ENCODE assay signal across 9 mouse cellular contexts in the genomic region with DNA sequence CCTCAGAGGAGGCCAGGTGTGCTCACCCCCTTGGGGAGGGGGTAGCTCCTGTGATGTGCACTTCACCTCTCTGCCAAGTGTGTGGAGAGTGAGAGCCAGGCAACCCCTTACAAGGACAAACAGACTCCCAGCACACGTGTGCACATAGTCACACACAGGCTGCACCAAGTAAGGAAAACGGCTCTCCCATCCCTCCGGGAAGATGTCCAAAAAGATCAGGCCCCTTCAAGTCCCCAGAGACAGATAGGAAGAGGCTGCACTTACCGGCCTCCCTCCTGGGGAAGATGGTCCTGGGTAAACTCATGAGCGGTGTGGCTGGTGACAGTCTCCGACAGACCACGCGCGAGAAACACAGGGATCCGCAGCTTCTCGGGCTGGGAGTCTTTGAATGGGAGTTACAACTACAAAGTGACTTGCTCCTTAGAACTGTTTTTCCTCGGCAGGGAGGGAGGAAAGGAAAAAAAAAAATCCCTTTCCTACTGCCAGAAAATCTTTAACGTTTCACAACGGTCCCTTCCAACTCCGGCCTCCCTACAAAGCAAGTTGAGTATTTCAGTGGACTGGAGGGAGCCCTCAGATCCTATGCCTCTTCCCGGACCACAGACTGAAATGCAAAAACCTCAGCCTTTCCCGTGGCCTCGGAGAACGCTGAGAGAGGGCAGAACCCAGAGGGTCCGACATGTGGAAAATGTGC. TPM values are rescaled to one million over a fixed set of nuclear protein-coding genes. Genes with fewer than 3 reads are reported as not detected.
DNase-seq lines count a peak whose midpoint lies in the region; ATAC-seq and TF ChIP-seq lines count a peak whose summit lies in the region.
"Had no signal": no experiment of that assay in that cellular context is flagged by ENCODE, and none has a peak within 500 bp of the region (broad histone marks: within the 10 kb centered on the region; RNA-seq: fewer than 3 reads in every experiment).

A gene (minus strand): TSS at position 314 of the 694 bp plus-strand sequence.

- H3K9ac ChIP-seq in heart, adult 2 months (ENCODE audit: low read depth, low read length): peak within 1 kb of the TSS; percentile 33
- H3K9ac ChIP-seq in stomach, embryonic 16.5 days (ENCODE audit: low read length): peak within 1 kb of the TSS; percentile 56
- no peak within 1 kb of the TSS for H3K9ac ChIP-seq in forebrain, embryonic 13.5 days

- H3K4me1 ChIP-seq in heart, adult 2 months (ENCODE audit: control insufficient read depth, insufficient read depth, low read length): peaks cover 10% of the 10 kb centered on the region
- H3K4me1 ChIP-seq in stomach, embryonic 16.5 days (ENCODE audit: control insufficient read depth, insufficient read depth, low read length): peaks cover 11% of the 10 kb centered on the region
- no peaks in the 10 kb centered on the region; the same call in 1 of the 2 replicates for H3K4me1 ChIP-seq in forebrain, embryonic 13.5 days

- intact Hi-C loops in heart, adult 2 months (cut with DNase I): no loop called here

- ATAC-seq in CD4-positive, CD25-positive, alpha-beta regulatory T cell, adult 4 months: no peak
- ATAC-seq in stomach, embryonic 16.5 days (ENCODE audit: insufficient read depth, low FRiP score): peak; percentile 82
- no peak for ATAC-seq in forebrain, embryonic 13.5 days

- no peaks in the 10 kb centered on the region for H3K36me3 ChIP-seq in heart, adult 2 months (ENCODE audit: control insufficient read depth, insufficient read depth, low read length)
- H3K36me3 ChIP-seq in stomach, embryonic 16.5 days (ENCODE audit: control insufficient read depth, insufficient read depth, low read length): no peaks in the 10 kb centered on the region
- H3K36me3 ChIP-seq in forebrain, embryonic 13.5 days (ENCODE audit: poor library complexity, severe bottlenecking): no peaks in the 10 kb centered on the region

- no peak for TF ChIP-seq POLR2A in heart, adult 2 months (IDR thresholded peaks at IDR 0.05; ENCODE audit: insufficient read depth, low read depth, low read length)

- DNase-seq in gastrocnemius, postnatal 25 days: peak; percentile 29
- DNase-seq in gastrocnemius, postnatal 4 days (ENCODE audit: low spot score in 2 of 2): no peak
- DNase-seq in heart, adult 2 months: peak; percentile 46 to 51
- DNase-seq in layer of hippocampus, postnatal 25 days (ENCODE audit: extremely low spot score in 1 of 2, low spot score in 1 of 2): no peak
- no peak for DNase-seq in right cerebral cortex, postnatal 14 days

- 10% methylated on average over 20 of the region's 20 CpGs for WGBS in heart, adult 2 months
- WGBS in stomach, embryonic 16.5 days: 21% methylated on average over 20 of the region's 20 CpGs
- 63% methylated on average over 20 of the region's 20 CpGs for WGBS in forebrain, embryonic 13.5 days

- H3K9me3 ChIP-seq in stomach, embryonic 16.5 days (replicated peaks; ENCODE audit: control insufficient read depth, low read length): no peaks in the 10 kb centered on the region
- no peaks in the 10 kb centered on the region for H3K9me3 ChIP-seq in forebrain, embryonic 13.5 days (replicated peaks)

- no peaks in the 10 kb centered on the region for H3K79me2 ChIP-seq in heart, adult 2 months (replicated peaks; ENCODE audit: control insufficient read depth, insufficient read depth, low read length)

- peak within 1 kb of the TSS; percentile 38 for H3K4me3 ChIP-seq in heart, adult 2 months
- peak within 1 kb of the TSS; percentile 25 for H3K4me3 ChIP-seq in stomach, embryonic 16.5 days (replicated peaks; ENCODE audit: low read length)
- H3K4me3 ChIP-seq in forebrain, embryonic 13.5 days: no peak within 1 kb of the TSS
- H3K4me3 ChIP-seq: megakaryocyte, embryonic 14.5 days had no signal

- TF ChIP-seq CTCF in heart, adult 2 months (IDR thresholded peaks at IDR 0.05): no peak

- peak within 1 kb of the TSS; percentile 29 for H3K27ac ChIP-seq in heart, adult 2 months
- peak within 1 kb of the TSS; percentile 83 for H3K27ac ChIP-seq in stomach, embryonic 16.5 days (ENCODE audit: low read length)
- H3K27ac ChIP-seq in forebrain, embryonic 13.5 days: no peak within 1 kb of the TSS

- peak within 1 kb of the TSS; percentile 51 for H3K4me2 ChIP-seq in stomach, embryonic 16.5 days (ENCODE audit: low read depth, low read length)
- H3K4me2 ChIP-seq in forebrain, embryonic 13.5 days: no peak within 1 kb of the TSS

- no peaks in the 10 kb centered on the region; the same call in 1 of the 2 replicates for H3K27me3 ChIP-seq in heart, adult 2 months (ENCODE audit: control insufficient read depth, insufficient read depth, low read length)
- H3K27me3 ChIP-seq in stomach, embryonic 16.5 days (ENCODE audit: control insufficient read depth, insufficient read depth, low read length): no peaks in the 10 kb centered on the region
- no peaks in the 10 kb centered on the region for H3K27me3 ChIP-seq in forebrain, embryonic 13.5 days

- no peak for TF ChIP-seq EP300 in heart, adult 2 months (IDR thresholded peaks at IDR 0.05; ENCODE audit: insufficient read depth, low read depth, low read length)

RNA-seq across cellular contexts. Expression of the gene that starts here (rescaled TPM):
- total RNA-seq in gastrocnemius, postnatal 25 days (2021): 1 to 10 TPM; 2.4 to 2.5 TPM
- 10 to 100 TPM in 1 of 2 experiments, 1 to 10 TPM in 1; 9.1 to 10.5 TPM for total RNA-seq in gastrocnemius, postnatal 4 days (2021)
- 100 to 1,000 TPM; 307 to 504 TPM for polyA plus RNA-seq in CD4-positive, CD25-positive, alpha-beta regulatory T cell, adult 4 months (2017; shearing (Covaris generic))
- total RNA-seq in heart, adult 2 months (2021): 1 to 10 TPM; 5.6 to 7.6 TPM
- 6.1 and 8.0 TPM in 2 replicates for polyA plus RNA-seq in heart, adult 2 months (2012; rRNA removed)
- 10 to 100 TPM; 58.7 to 59.7 TPM for total RNA-seq in layer of hippocampus, postnatal 25 days (2021)
- 5.9 and 6.8 TPM in 2 replicates for polyA plus RNA-seq in stomach, embryonic 16.5 days (2015; fragmentation: Nextera tagmentation; extraction: Ambion mirVana)
- polyA plus RNA-seq in forebrain, embryonic 13.5 days (2015; fragmentation: Nextera tagmentation; extraction: Ambion mirVana): 0.93 and 1.1 TPM in 2 replicates

Comparison
In these comparisons a context has a peak if more than half of its experiments do, and no peak if none do; other contexts are left out.
1. RNA of the gene that starts here (total RNA-seq): 58.7 to 59.7 TPM in layer of hippocampus, postnatal 25 days; 9.1 to 10.5 TPM in gastrocnemius, postnatal 4 days, 5.6 to 7.6 TPM in heart, adult 2 months and 2.4 to 2.5 TPM in gastrocnemius, postnatal 25 days; every median in the first group is over 4 times any median in the second.
2. RNA of the gene that starts here (polyA plus RNA-seq): 307 to 504 TPM in CD4-positive, CD25-positive, alpha-beta regulatory T cell, adult 4 months; 5.9 to 6.8 TPM in stomach, embryonic 16.5 days, 6.1 to 8.0 TPM in heart, adult 2 months and 0.93 to 1.1 TPM in forebrain, embryonic 13.5 days; every median in the first group is over 10 times any median in the second.
3. DNase-seq: peak in gastrocnemius, postnatal 25 days (single experiment) and heart, adult 2 months (2 of 2); none in gastrocnemius, postnatal 4 days (0 of 2), layer of hippocampus, postnatal 25 days (0 of 2) and right cerebral cortex, postnatal 14 days (single experiment).